Mouse (Mus musculus): ENCODE results near the gene Stox2. TPM values are rescaled to one million over a fixed set of nuclear protein-coding genes. Genes with fewer than 3 reads are reported as not detected.

Stox2 gene
- polyA plus RNA-seq, 1 experiment from 2014 or later: 36.9 TPM

DNA sequence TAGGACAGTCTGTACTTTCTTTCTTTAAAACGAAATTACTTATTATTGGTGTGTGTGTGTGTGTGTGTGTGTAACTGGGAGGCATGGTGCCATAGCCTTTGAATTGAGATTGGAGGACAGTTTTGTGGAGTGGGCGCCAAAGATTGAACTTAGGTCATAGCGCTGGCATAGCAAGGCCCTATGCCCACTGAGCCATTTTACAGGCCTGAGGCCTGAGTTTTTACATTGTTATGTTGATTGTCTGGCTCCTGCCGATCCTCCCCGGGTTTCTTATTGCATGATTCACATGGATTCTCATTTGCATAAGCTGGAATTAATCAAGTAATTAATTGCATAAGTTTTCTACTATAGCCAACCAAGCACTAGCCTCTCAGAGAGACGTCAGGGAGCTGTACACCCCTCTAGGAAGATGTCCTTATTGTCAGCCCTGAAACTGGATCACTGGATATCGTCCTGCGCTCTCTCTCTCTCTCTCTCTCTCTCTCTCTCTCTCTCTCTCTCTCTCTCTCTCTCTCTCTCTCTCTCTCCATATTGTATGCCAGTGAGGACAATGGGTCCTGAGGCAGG lies 90.7 kb downstream of the Stox2 start:
- H3K9me3 ChIP-seq (ENCODE audit: control insufficient read depth, low read length): no peaks in the 10 kb centered on the region
- no peak overlapping the region for H3K4me3 ChIP-seq (ENCODE audit: low read depth, low read length)
- H3K27me3 ChIP-seq (ENCODE audit: control insufficient read depth, insufficient read depth, low read length): no peaks in the 10 kb centered on the region
- no peaks in the 10 kb centered on the region for H3K36me3 ChIP-seq (ENCODE audit: control insufficient read depth, insufficient read depth, low read length)
- DNase-seq (ENCODE audit: low spot score): no peak
- H3K4me1 ChIP-seq (replicated peaks; ENCODE audit: control insufficient read depth, insufficient read depth, low read length): no peaks in the 10 kb centered on the region
- H3K27ac ChIP-seq (ENCODE audit: low read depth, low read length): no peak overlapping the region
- no peak overlapping the region for H3K9ac ChIP-seq (ENCODE audit: low read depth, low read length)
- 80% methylated on average over 8 of the region's 8 CpGs for WGBS
- H3K4me2 ChIP-seq (replicated peaks; ENCODE audit: low read depth, low read length): no peak overlapping the region
- ATAC-seq (ENCODE audit: low FRiP score): no peak

DNA sequence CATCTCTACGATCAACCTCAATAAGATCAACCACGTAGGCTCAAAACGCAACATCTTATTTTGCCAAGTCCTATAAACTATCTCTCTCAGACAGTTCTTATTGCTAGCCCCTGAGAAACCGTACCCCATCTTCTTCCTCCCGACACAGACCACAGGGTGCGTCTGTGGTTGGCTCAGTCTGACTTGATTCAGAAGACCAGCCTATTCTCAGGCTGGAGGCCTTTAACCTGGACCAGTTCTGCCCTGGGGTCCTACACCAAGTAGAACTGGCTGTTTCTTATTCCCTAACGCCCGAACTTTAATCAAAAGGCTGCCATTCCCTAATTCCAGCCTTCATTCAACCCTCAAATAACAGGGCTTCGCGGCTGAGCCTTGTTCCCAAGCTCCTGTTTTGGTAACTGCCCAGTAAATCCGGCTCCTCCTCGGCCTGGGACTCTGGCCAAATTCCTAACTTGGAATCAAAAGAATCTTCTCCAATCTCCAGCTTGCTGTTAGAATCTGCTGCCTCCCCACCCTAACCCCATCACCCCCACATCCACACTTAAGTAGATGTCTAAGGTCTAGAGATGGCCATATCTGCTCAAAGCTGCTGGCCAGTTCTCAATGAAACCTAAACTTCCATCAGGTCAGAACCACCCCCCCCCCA lies 91.5 kb downstream of the Stox2 start:
- H3K9ac ChIP-seq (ENCODE audit: low read depth, low read length): no peak overlapping the region
- ATAC-seq (ENCODE audit: low FRiP score) (no peak), DNase-seq (ENCODE audit: low spot score) (no peak)
- no peaks in the 10 kb centered on the region for H3K36me3 ChIP-seq (ENCODE audit: control insufficient read depth, insufficient read depth, low read length)
- WGBS: 88% methylated on average over 12 of the region's 12 CpGs
- no peaks in the 10 kb centered on the region for H3K4me1 ChIP-seq (replicated peaks; ENCODE audit: control insufficient read depth, insufficient read depth, low read length)
- no peak overlapping the region for H3K4me3 ChIP-seq (ENCODE audit: low read depth, low read length)
- no peaks in the 10 kb centered on the region for H3K9me3 ChIP-seq (ENCODE audit: control insufficient read depth, low read length)
- H3K4me2 ChIP-seq (replicated peaks; ENCODE audit: low read depth, low read length): no peak overlapping the region
- no peaks in the 10 kb centered on the region for H3K27me3 ChIP-seq (ENCODE audit: control insufficient read depth, insufficient read depth, low read length)
- H3K27ac ChIP-seq (ENCODE audit: low read depth, low read length): no peak overlapping the region

DNA sequence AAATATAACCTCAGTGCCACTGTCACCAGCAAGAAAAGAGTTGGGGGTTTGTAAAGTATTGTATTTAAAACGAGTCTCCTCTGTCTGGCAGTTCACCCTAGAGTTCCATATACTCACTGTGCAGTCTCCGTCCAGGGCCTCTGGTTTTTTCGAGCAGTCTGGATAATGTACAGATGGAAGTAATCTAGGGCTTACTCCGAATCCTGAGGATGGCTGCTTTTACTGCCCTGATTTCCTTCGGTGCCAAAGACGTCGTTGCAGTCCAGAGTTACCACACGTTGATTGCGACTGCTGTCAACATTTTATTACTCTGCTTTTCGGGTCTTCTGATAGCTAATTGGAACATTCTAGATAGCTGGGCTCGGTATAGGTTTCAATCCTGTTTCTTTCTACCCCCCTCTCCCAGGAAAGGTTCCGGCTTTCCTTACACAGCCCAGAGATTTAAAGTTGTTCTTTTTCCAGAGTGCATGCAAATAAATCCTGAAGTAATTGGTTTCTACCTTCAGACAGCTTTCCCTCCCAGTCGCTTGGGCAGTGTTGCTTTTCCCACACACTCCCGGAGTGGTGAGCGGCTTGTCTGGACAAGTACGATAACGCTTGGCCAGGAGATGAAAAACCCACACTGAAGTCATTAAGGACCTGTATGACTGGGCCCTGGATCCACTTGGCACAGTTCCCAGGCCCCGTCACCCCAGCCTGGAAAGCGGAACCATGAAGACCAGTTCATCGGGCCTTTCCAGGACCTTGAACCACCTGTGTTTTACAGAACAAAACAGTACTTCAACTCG lies 94.1 kb downstream of the Stox2 start:
- H3K9me3 ChIP-seq (ENCODE audit: control insufficient read depth, low read length): no peaks in the 10 kb centered on the region
- no peaks in the 10 kb centered on the region for H3K36me3 ChIP-seq (ENCODE audit: control insufficient read depth, insufficient read depth, low read length)
- WGBS: 75% methylated on average over 21 of the region's 21 CpGs
- H3K27ac ChIP-seq (ENCODE audit: low read depth, low read length): no peak overlapping the region
- no peak overlapping the region for H3K4me3 ChIP-seq (ENCODE audit: low read depth, low read length)
- peaks cover 2% of the 10 kb centered on the region; the same call in 1 of the 2 replicates for H3K27me3 ChIP-seq (ENCODE audit: control insufficient read depth, insufficient read depth, low read length)
- no peak overlapping the region for H3K4me2 ChIP-seq (replicated peaks; ENCODE audit: low read depth, low read length)
- no peak overlapping the region for H3K9ac ChIP-seq (ENCODE audit: low read depth, low read length)
- DNase-seq (ENCODE audit: low spot score) (no peak), ATAC-seq (ENCODE audit: low FRiP score) (no peak)
- H3K4me1 ChIP-seq (replicated peaks; ENCODE audit: control insufficient read depth, insufficient read depth, low read length): no peaks in the 10 kb centered on the region

DNA sequence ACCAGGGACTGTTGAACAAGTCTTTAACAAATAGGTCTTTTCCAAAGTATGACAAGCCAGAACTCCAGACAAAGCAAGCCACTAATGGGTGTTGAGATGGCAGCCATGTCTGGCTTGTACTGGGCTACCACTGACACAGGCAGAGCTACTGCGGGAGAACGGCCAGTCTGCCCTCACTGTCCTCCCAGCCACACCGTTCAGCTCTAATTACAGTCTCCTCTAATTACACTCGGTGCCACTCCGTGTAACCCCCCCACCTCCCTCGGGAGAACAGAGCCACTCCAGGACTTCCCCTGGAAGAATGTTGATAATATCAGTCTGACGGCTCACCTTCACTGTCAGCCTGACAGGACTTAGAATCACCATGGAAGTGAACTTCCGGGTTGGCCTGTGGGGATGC lies 97.1 kb downstream of the Stox2 start:
- 71% methylated on average over 8 of the region's 8 CpGs for WGBS
- ATAC-seq (ENCODE audit: low FRiP score) (peak; percentile 35; the same call in 1 of the 2 replicates), DNase-seq (ENCODE audit: low spot score) (no peak)
- Histone ChIP-seq H3K36me3 (ENCODE audit: control insufficient read depth, insufficient read depth, low read length) (no peaks in the 10 kb centered on the region), H3K9me3 (ENCODE audit: control insufficient read depth, low read length) (no peaks in the 10 kb centered on the region), H3K4me3 (ENCODE audit: low read depth, low read length) (no peak overlapping the region), H3K4me2 (replicated peaks; ENCODE audit: low read depth, low read length) (no peak overlapping the region), H3K4me1 (replicated peaks; ENCODE audit: control insufficient read depth, insufficient read depth, low read length) (0 out of 2 replicates have a peak, but pooled peaks cover 2% of the 10 kb centered on the region), H3K9ac (ENCODE audit: low read depth, low read length) (no peak overlapping the region), H3K27ac (ENCODE audit: low read depth, low read length) (no peak overlapping the region), H3K27me3 (ENCODE audit: control insufficient read depth, insufficient read depth, low read length) (peaks cover 2% of the 10 kb centered on the region)

DNA sequence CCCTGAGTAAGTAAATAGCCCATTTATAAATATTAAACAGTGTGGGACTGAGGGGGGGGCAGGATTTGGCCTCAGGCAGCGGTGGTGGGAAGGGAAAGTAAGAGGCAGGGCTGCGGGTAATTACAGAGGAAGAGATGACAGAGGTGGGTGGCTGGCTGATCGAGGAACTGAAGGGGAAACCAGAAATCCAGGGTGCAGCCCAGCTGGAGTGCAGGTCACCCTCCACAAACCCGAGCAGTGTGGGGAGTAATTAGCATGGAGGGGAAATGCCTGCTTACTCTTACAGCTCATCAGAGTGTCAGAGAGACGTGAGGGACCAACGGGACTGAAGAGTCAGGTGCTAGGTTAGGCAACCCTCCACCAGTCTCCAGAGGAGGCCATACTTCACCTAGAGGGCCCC lies 98.4 kb downstream of the Stox2 start:
- no peak for ATAC-seq (ENCODE audit: low FRiP score)
- H3K4me1 ChIP-seq (replicated peaks; ENCODE audit: control insufficient read depth, insufficient read depth, low read length): 0 out of 2 replicates have a peak, but pooled peaks cover 2% of the 10 kb centered on the region
- no peak overlapping the region for H3K27ac ChIP-seq (ENCODE audit: low read depth, low read length)
- no peaks in the 10 kb centered on the region for H3K9me3 ChIP-seq (ENCODE audit: control insufficient read depth, low read length)
- WGBS: 60% methylated on average over 6 of the region's 6 CpGs
- H3K4me3 ChIP-seq (ENCODE audit: low read depth, low read length): no peak overlapping the region
- H3K9ac ChIP-seq (ENCODE audit: low read depth, low read length): no peak overlapping the region
- H3K36me3 ChIP-seq (ENCODE audit: control insufficient read depth, insufficient read depth, low read length): no peaks in the 10 kb centered on the region
- peaks cover 2% of the 10 kb centered on the region for H3K27me3 ChIP-seq (ENCODE audit: control insufficient read depth, insufficient read depth, low read length)
- no peak overlapping the region for H3K4me2 ChIP-seq (replicated peaks; ENCODE audit: low read depth, low read length)
- no peak for DNase-seq (ENCODE audit: low spot score)

DNA sequence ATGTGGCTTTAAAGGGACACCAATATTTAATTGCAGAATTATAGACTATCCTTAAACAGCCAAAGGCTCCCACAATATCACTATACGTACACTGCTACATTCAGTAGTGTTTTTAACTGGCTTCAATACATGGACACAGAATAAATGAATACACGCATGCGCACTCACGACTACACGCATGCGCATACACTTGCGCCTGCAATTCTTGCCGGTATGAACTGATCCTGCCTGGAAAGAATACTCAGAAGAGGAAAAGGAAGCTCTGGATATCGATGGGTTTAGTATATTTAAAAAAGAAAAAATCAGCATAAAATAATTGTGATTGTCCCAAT lies 100.4 kb downstream of the Stox2 start:
- no peaks in the 10 kb centered on the region for H3K36me3 ChIP-seq (ENCODE audit: control insufficient read depth, insufficient read depth, low read length)
- H3K4me3 ChIP-seq (ENCODE audit: low read depth, low read length): no peak overlapping the region
- WGBS: 78% methylated on average over 9 of the region's 9 CpGs
- peak overlapping the region; percentile 9; the same call in 1 of the 2 replicates for H3K4me2 ChIP-seq (replicated peaks; ENCODE audit: low read depth, low read length)
- ATAC-seq (ENCODE audit: low FRiP score) (0 out of 2 replicates have a peak, but pooled peaks have one; percentile 34), DNase-seq (ENCODE audit: low spot score) (no peak)
- no peak overlapping the region for H3K9ac ChIP-seq (ENCODE audit: low read depth, low read length)
- H3K4me1 ChIP-seq (replicated peaks; ENCODE audit: control insufficient read depth, insufficient read depth, low read length): 0 out of 2 replicates have a peak, but pooled peaks cover 2% of the 10 kb centered on the region
- H3K9me3 ChIP-seq (ENCODE audit: control insufficient read depth, low read length): no peaks in the 10 kb centered on the region
- no peak overlapping the region for H3K27ac ChIP-seq (ENCODE audit: low read depth, low read length)
- peaks cover 6% of the 10 kb centered on the region for H3K27me3 ChIP-seq (ENCODE audit: control insufficient read depth, insufficient read depth, low read length)

DNA sequence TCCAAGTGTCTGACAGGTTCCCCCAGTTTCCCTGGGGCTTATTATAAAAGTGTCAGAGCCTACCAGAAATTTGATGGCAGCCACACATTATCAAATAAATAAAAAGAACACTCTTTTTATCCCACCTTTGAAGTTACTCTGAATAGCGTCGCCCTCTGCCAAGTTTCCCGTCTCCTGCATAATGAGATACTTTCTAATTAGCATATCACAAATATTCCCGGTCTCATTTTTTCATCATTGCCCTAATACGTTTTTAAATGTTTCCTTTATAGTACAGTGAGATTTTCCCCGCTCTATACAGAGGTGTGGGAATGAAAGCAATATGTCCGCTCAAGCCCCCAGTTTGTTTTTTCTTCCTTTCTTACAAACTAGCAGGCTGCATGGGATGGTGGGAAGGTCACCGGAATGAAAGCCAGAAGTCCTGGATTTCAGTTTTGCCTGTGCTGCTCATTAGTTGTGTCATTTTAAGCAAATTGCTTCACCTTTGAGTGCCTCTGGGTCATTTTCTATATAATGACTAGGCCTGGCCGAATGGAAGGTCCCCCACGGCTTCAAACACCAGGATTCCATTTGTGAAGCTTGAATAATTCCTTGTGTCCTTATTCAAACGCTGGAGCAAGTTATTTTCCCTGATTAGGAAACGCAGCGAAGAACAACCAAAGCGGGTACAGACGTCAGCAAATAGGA lies 100.9 kb downstream of the Stox2 start:
- Histone ChIP-seq H3K9me3 (ENCODE audit: control insufficient read depth, low read length) (no peaks in the 10 kb centered on the region), H3K36me3 (ENCODE audit: control insufficient read depth, insufficient read depth, low read length) (no peaks in the 10 kb centered on the region), H3K9ac (ENCODE audit: low read depth, low read length) (no peak overlapping the region), H3K4me3 (ENCODE audit: low read depth, low read length) (no peak overlapping the region), H3K4me1 (replicated peaks; ENCODE audit: control insufficient read depth, insufficient read depth, low read length) (0 out of 2 replicates have a peak, but pooled peaks cover 2% of the 10 kb centered on the region), H3K4me2 (replicated peaks; ENCODE audit: low read depth, low read length) (peak overlapping the region; percentile 9; the same call in 1 of the 2 replicates), H3K27me3 (ENCODE audit: control insufficient read depth, insufficient read depth, low read length) (peaks cover 6% of the 10 kb centered on the region), H3K27ac (ENCODE audit: low read depth, low read length) (no peak overlapping the region)
- peak; percentile 46; the same call in 1 of the 2 replicates for ATAC-seq (ENCODE audit: low FRiP score)
- DNase-seq (ENCODE audit: low spot score): peak; percentile 39
- 20% methylated on average over 15 of the region's 15 CpGs for WGBS

DNA sequence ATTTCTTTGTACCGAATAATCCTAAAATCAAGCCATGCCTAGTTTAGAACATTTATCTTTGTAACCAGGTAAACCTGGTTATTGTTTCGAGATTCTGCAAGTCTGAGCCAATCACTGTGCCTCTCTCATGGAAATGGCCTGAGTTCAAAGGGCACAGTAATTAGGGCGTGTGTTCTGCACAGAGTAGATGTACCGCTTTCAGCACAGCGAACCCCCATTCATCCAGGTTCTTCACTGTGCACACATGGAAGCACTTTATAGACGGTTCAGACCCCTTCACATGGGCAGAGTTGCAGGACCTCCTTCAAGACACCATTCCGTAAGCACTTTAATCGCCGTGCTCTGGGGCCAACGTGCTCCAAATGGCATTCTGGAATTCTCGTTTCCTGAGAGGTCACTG lies 104.7 kb downstream of the Stox2 start:
- no peak for ATAC-seq (ENCODE audit: low FRiP score)
- H3K27me3 ChIP-seq (ENCODE audit: control insufficient read depth, insufficient read depth, low read length): peaks cover 4% of the 10 kb centered on the region; the same call in 1 of the 2 replicates
- no peak for DNase-seq (ENCODE audit: low spot score)
- no peak overlapping the region for H3K4me3 ChIP-seq (ENCODE audit: low read depth, low read length)
- WGBS: 72% methylated on average over 11 of the region's 11 CpGs
- H3K9me3 ChIP-seq (ENCODE audit: control insufficient read depth, low read length): no peaks in the 10 kb centered on the region
- H3K9ac ChIP-seq (ENCODE audit: low read depth, low read length): no peak overlapping the region
- H3K4me2 ChIP-seq (replicated peaks; ENCODE audit: low read depth, low read length): no peak overlapping the region
- H3K4me1 ChIP-seq (replicated peaks; ENCODE audit: control insufficient read depth, insufficient read depth, low read length): 0 out of 2 replicates have a peak, but pooled peaks cover 2% of the 10 kb centered on the region
- H3K36me3 ChIP-seq (ENCODE audit: control insufficient read depth, insufficient read depth, low read length): no peaks in the 10 kb centered on the region
- H3K27ac ChIP-seq (ENCODE audit: low read depth, low read length): no peak overlapping the region

All from hindbrain, embryonic 11.5 days (tissue).